In genomic region chr19:30194999-30195398, GRCm38 (mm10) we compare ENCODE assay signal across 19 mouse cellular contexts. TPM values are rescaled to one million over a fixed set of nuclear protein-coding genes. Genes with fewer than 3 reads are reported as not detected.
"Had no signal": no experiment of that assay in that cellular context is flagged by ENCODE, and none has a peak within 500 bp of the region (broad histone marks: within the 10 kb centered on the region; RNA-seq: fewer than 3 reads in every experiment).

No protein-coding gene starts in this region.

- H3K9me3 ChIP-seq: midbrain, embryonic 12.5 days had no signal

- H3K36me3 ChIP-seq: limb, embryonic 12.5 days; midbrain, embryonic 12.5 days had no signal

- DNase-seq: kidney, adult 11 months; kidney, adult 9 months; kidney, postnatal 36 days; layer of hippocampus, adult 9-11 months; layer of hippocampus, postnatal 36 days; lung, adult 18-20 months; right cerebral cortex, postnatal 25 days; spleen, adult 18-20 months; thymus, adult 2 months; thymus, postnatal 25 days had no signal

- H3K27ac ChIP-seq: kidney, postnatal 0 days; limb, embryonic 12.5 days; midbrain, embryonic 12.5 days had no signal

- H3K4me2 ChIP-seq: limb, embryonic 12.5 days; midbrain, embryonic 12.5 days had no signal

- H3K4me1 ChIP-seq: limb, embryonic 12.5 days; midbrain, embryonic 12.5 days had no signal

- H3K27me3 ChIP-seq: limb, embryonic 12.5 days; midbrain, embryonic 12.5 days had no signal

- ATAC-seq: midbrain, embryonic 16.5 days had no signal

- H3K9ac ChIP-seq: limb, embryonic 12.5 days; midbrain, embryonic 12.5 days had no signal

- H3K4me3 ChIP-seq: limb, embryonic 12.5 days; midbrain, embryonic 12.5 days had no signal

RNA-seq across cellular contexts. Expression of gene Mbl2, which starts 37.7 kb away (rescaled TPM):
- polyA plus RNA-seq: intestine, embryonic 14.5 days; kidney, postnatal 0 days; limb, embryonic 12.5 days; lung, embryonic 16.5 days; midbrain, embryonic 12.5 days; neural tube, embryonic 14.5 days; stomach, embryonic 14.5 days; testis, adult 2 months had no signal
